Mouse (Mus musculus) neural tube, embryonic 14.5 days (tissue): ENCODE measurements around the gene Adgra1. TPM values are rescaled to one million over a fixed set of nuclear protein-coding genes. Genes with fewer than 3 reads are reported as not detected.
A peak's percentile ranks its signal among the peaks of the same experiment; 100 is the strongest.

Experiments used
- ATAC-seq: fragments of 200-750 bp; cut with Nextera tagmentation; 2 replicates; pipeline ENCODE4 v1.8.0; 2017; ENCODE audit warnings: low read depth, mild to moderate bottlenecking, moderate TSS enrichment, moderate library complexity
- H3K27ac ChIP-seq: fragments of 300-500 bp; sonication (generic); 2 replicates; pipeline ENCODE4 v1.5.1; 2014; ENCODE audit warnings: low read depth, mild to moderate bottlenecking, control low read depth, low read length, moderate library complexity, mixed read lengths
- H3K27me3 ChIP-seq: fragments of 300-500 bp; sonication (generic); 2 replicates; pipeline ENCODE4 v1.6.1; 2014; ENCODE audit warnings: low read length; ENCODE audit not compliant: control insufficient read depth, insufficient read depth
- H3K36me3 ChIP-seq: fragments of 300-500 bp; sonication (generic); 2 replicates; pipeline ENCODE4 v1.6.1; 2014; ENCODE audit warnings: low read length, mixed read lengths; ENCODE audit not compliant: control insufficient read depth, insufficient read depth
- H3K4me1 ChIP-seq: fragments of 300-500 bp; sonication (generic); 2 replicates; pipeline ENCODE4 v1.6.1; 2014; ENCODE audit warnings: low read length; ENCODE audit not compliant: control insufficient read depth, insufficient read depth
- H3K4me2 ChIP-seq: fragments of 300-500 bp; sonication (generic); 2 replicates; pipeline ENCODE4 v1.6.1; 2014; ENCODE audit warnings: mild to moderate bottlenecking, low read depth, low read length, control low read depth
- H3K4me3 ChIP-seq: fragments of 300-500 bp; sonication (generic); 2 replicates; pipeline ENCODE4 v1.5.1; 2014; ENCODE audit warnings: low read depth, low read length, control low read depth, mixed read lengths
- H3K9ac ChIP-seq: fragments of 300-500 bp; sonication (generic); replicated peaks from 2 replicates; pipeline ENCODE4 v1.6.1; 2014; ENCODE audit warnings: low read depth, mild to moderate bottlenecking, control low read depth, low read length, mixed read lengths
- H3K9me3 ChIP-seq: fragments of 300-500 bp; sonication (generic); 2 replicates; pipeline ENCODE4 v1.6.1; 2016; ENCODE audit warnings: low read length; ENCODE audit not compliant: control insufficient read depth
- WGBS: fragments of 180-500 bp; shearing (Covaris S2); extraction: QIAGEN DNeasy Blood & Tissue Kit; methylation state at CpG from one replicate; pipeline ENCODE4 v1.1.7; 2014; 5-methylcytosine and 5-hydroxymethylcytosine counted together
- polyA plus RNA-seq: library from polyadenylated mRNA; unstranded; fragments of >200 nt; fragmentation: Nextera tagmentation; extraction: Ambion mirVana; gene quantifications from 2 replicates; pipeline ENCODE4 v1.2.1, GENCODE M21; 2014

The Adgra1 gene
- polyA plus RNA-seq, 1 experiment from 2014 or later: 25.0 TPM

GRCm38 (mm10) chr7:139896271-139896670 is 62.3 kb downstream of the Adgra1 start:
- H3K4me1 ChIP-seq: peaks cover 4% of the 10 kb centered on the region; the same call in 1 of the 2 replicates
- no peak overlapping the region for H3K27ac ChIP-seq
- H3K27me3 ChIP-seq: peaks cover 8% of the 10 kb centered on the region
- 73% methylated on average over 7 of the region's 7 CpGs for WGBS
- H3K4me2 ChIP-seq: peak overlapping the region; percentile 85
- H3K9ac ChIP-seq: 0 out of 2 replicates have a peak overlapping the region, but pooled peaks have one; percentile 21
- H3K4me3 ChIP-seq: no peak overlapping the region; the same call in 1 of the 2 replicates
- no peak for ATAC-seq
- H3K36me3 ChIP-seq: no peaks in the 10 kb centered on the region
- no peaks in the 10 kb centered on the region for H3K9me3 ChIP-seq

GRCm38 (mm10) chr7:139896796-139897195 is 62.8 kb downstream of the Adgra1 start:
- peaks cover 8% of the 10 kb centered on the region for H3K27me3 ChIP-seq
- ATAC-seq: no peak
- H3K4me3 ChIP-seq: no peak overlapping the region
- H3K27ac ChIP-seq: no peak overlapping the region
- WGBS: 90% methylated on average over 7 of the region's 7 CpGs
- peaks cover 4% of the 10 kb centered on the region; the same call in 1 of the 2 replicates for H3K4me1 ChIP-seq
- H3K9me3 ChIP-seq: no peaks in the 10 kb centered on the region
- no peak overlapping the region for H3K9ac ChIP-seq
- no peaks in the 10 kb centered on the region for H3K36me3 ChIP-seq
- no peak overlapping the region for H3K4me2 ChIP-seq

GRCm38 (mm10) chr7:139898606-139899005 is 64.6 kb downstream of the Adgra1 start:
- WGBS: 83% methylated on average over 2 of the region's 2 CpGs
- Histone ChIP-seq H3K4me2 (no peak overlapping the region), H3K36me3 (no peaks in the 10 kb centered on the region), H3K27me3 (peaks cover 2% of the 10 kb centered on the region; the same call in 1 of the 2 replicates), H3K9ac (no peak overlapping the region), H3K27ac (no peak overlapping the region), H3K4me3 (no peak overlapping the region), H3K9me3 (no peaks in the 10 kb centered on the region), H3K4me1 (peaks cover 4% of the 10 kb centered on the region; the same call in 1 of the 2 replicates)
- ATAC-seq: no peak

- 89% methylated on average over 7 of the region's 7 CpGs for WGBS
- no peak for ATAC-seq
Measured at GRCm38 (mm10) chr7:139899505-139899904, 65.5 kb downstream of the Adgra1 start.

DNA sequence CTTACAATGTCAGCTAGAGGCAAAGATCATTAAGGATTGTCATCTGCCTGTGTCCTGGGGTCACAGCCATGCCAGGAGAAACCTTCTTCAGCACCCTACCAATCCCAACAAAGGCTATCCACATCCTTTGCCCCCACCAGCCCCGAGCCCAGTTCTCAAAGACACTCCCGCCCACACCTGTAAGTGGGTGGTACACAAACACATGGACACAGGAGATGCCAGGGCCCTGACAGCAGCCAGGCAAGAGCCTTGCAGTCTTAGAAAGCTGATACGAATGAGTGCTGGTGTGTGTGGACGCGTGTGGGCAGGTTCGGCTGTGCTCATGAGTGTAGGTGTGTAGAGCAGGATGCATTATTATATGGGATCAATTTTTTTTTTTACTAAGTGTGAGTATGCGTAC is 66.5 kb downstream of the Adgra1 start:
- H3K4me1 ChIP-seq: peaks cover 7% of the 10 kb centered on the region; the same call in 1 of the 2 replicates
- 94% methylated on average over 7 of the region's 7 CpGs for whole genome bisulfite sequencing
- H3K9me3 ChIP-seq: no peaks in the 10 kb centered on the region
- ATAC-seq: no peak
- no peak overlapping the region for H3K27ac ChIP-seq
- no peaks in the 10 kb centered on the region for H3K36me3 ChIP-seq
- no peaks in the 10 kb centered on the region for H3K27me3 ChIP-seq
- H3K4me3 ChIP-seq: no peak overlapping the region
- H3K9ac ChIP-seq: no peak overlapping the region
- no peak overlapping the region for H3K4me2 ChIP-seq

More at GRCm38 (mm10) chr7:139899505-139899904, 65.5 kb downstream of the Adgra1 start:
- Histone ChIP-seq H3K9ac (no peak overlapping the region), H3K4me3 (no peak overlapping the region), H3K4me1 (peaks cover 4% of the 10 kb centered on the region; the same call in 1 of the 2 replicates), H3K36me3 (no peaks in the 10 kb centered on the region), H3K27me3 (no peaks in the 10 kb centered on the region), H3K27ac (no peak overlapping the region), H3K4me2 (no peak overlapping the region), H3K9me3 (no peaks in the 10 kb centered on the region)

DNA sequence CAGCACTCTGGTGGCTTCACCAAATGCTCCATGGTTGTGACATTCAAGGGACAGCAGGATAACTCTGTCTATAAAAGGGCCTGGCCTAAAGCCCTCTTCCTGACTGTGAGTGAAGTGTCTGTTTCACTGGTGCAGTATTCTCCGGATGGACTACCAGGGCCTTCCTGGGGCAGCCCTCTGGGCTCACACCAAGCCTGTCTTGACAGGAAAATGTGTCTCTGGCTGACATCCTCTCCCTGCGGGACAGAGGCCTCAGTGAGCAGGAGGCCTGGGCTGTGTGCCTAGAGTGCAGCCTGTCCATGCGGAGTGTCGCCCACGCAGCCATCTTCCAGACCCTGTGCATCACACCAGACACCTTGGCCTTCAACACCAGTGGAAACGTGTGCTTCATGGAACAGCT is 66.9 kb downstream of the Adgra1 start:
- H3K4me3 ChIP-seq: no peak overlapping the region
- peaks cover 9% of the 10 kb centered on the region; the same call in 1 of the 2 replicates for H3K4me1 ChIP-seq
- H3K4me2 ChIP-seq: no peak overlapping the region
- H3K9me3 ChIP-seq: no peaks in the 10 kb centered on the region
- H3K27me3 ChIP-seq: no peaks in the 10 kb centered on the region
- WGBS: 88% methylated on average over 6 of the region's 6 CpGs
- ATAC-seq: no peak
- no peak overlapping the region for H3K27ac ChIP-seq
- H3K36me3 ChIP-seq: no peaks in the 10 kb centered on the region
- no peak overlapping the region for H3K9ac ChIP-seq

- Histone ChIP-seq H3K4me1 (peaks cover 7% of the 10 kb centered on the region; the same call in 1 of the 2 replicates), H3K27me3 (no peaks in the 10 kb centered on the region), H3K9ac (no peak overlapping the region), H3K9me3 (no peaks in the 10 kb centered on the region), H3K27ac (no peak overlapping the region), H3K4me2 (no peak overlapping the region), H3K36me3 (no peaks in the 10 kb centered on the region), H3K4me3 (no peak overlapping the region)
- ATAC-seq: no peak
- WGBS: 21% methylated on average over 1 of the region's 1 CpGs
Measured at GRCm38 (mm10) chr7:139901981-139902380, 68.0 kb downstream of the Adgra1 start.

GRCm38 (mm10) chr7:139905261-139905660 is 71.3 kb downstream of the Adgra1 start:
- Histone ChIP-seq H3K4me1 (peaks cover 13% of the 10 kb centered on the region), H3K9me3 (no peaks in the 10 kb centered on the region), H3K36me3 (no peaks in the 10 kb centered on the region), H3K27ac (no peak overlapping the region), H3K4me3 (no peak overlapping the region), H3K9ac (no peak overlapping the region), H3K4me2 (no peak overlapping the region), H3K27me3 (no peaks in the 10 kb centered on the region)
- ATAC-seq: no peak
- WGBS: 24% methylated on average over 6 of the region's 6 CpGs

GRCm38 (mm10) chr7:139905661-139906060 is 71.7 kb downstream of the Adgra1 start:
- H3K27ac ChIP-seq: no peak overlapping the region
- no peak overlapping the region for H3K9ac ChIP-seq
- WGBS: 9% methylated on average over 6 of the region's 6 CpGs
- peaks cover 13% of the 10 kb centered on the region for H3K4me1 ChIP-seq
- H3K36me3 ChIP-seq: no peaks in the 10 kb centered on the region
- ATAC-seq: peak; percentile 36; the same call in 1 of the 2 replicates
- no peaks in the 10 kb centered on the region for H3K27me3 ChIP-seq
- no peak overlapping the region for H3K4me3 ChIP-seq
- no peak overlapping the region for H3K4me2 ChIP-seq
- H3K9me3 ChIP-seq: no peaks in the 10 kb centered on the region
